Mouse (Mus musculus) liver, embryonic 14.5 days (tissue): ENCODE data around the gene Syngr1.

Source experiments
- CTCF ChIP-seq: IDR thresholded peaks from 2 replicates; pipeline ENCODE4 v1.5.1; 2016; ENCODE audit warnings: antibody characterized with exemption, low read depth, control low read depth
- EP300 ChIP-seq: IDR thresholded peaks from 2 replicates; pipeline ENCODE4 v1.6.1; 2016; ENCODE audit warnings: antibody characterized with exemption, low read depth

GRCm38 (mm10) chr15:80124651-80125050 lies 33.5 kb downstream of the Syngr1 start:
- TF ChIP-seq CTCF (no peak), EP300 (no peak)
